Mouse (Mus musculus) erythroblast, embryonic 14.5 days (primary cell): Measurements from ENCODE around the gene Lmtk2.

Source experiments
- GATA1 ChIP-seq: IDR thresholded peaks from 2 replicates; pipeline ENCODE4 v1.6.1; 2012; ENCODE audit warnings: low read length, inconsistent platforms, mixed read lengths
- TAL1 ChIP-seq: IDR thresholded peaks from 3 replicates; pipeline ENCODE4 v1.6.1; 2012; ENCODE audit warnings: low read length, inconsistent platforms, mixed read lengths

DNA sequence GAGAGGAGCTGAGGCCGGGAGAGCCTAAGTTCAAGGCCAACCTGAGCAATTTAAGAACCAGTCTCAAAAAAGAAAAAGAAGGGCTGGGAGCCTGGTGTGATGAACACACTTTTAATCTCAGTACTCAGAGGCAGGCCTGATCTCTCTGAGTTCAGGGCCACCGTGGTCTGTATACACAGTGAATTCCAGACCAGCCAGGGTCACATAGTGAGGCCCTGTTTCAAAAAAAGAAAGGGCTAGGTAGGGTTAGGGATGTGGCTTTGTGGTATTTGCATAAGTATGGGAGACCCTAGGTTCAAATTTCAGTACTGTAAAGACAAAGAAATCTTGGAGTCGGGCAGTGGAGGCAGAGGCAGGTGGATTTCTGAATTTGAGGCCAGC, 5.9 kb downstream of the Lmtk2 start:
- TF ChIP-seq TAL1: no peak
- no peak for TF ChIP-seq GATA1
